Mouse (Mus musculus) T-helper 2 cell (primary cell): ENCODE results near the gene Arl16.

ENCODE experiments used
- in situ Hi-C: fragments of 300-600 bp; cut with MboI, MseI; formaldehyde crosslinking; loops from one replicate; pipeline ENCODE4 v1.15.1; 2025; ENCODE audit warnings: high pct_unique_total_duplicates

Arl16 gene

GRCm38 (mm10) chr11:120467051-120467735 lies at the start of gene Arl16:
Arl16 (minus strand) TSS chr11:120467607.
- in situ Hi-C loops: no loop called here

DNA sequence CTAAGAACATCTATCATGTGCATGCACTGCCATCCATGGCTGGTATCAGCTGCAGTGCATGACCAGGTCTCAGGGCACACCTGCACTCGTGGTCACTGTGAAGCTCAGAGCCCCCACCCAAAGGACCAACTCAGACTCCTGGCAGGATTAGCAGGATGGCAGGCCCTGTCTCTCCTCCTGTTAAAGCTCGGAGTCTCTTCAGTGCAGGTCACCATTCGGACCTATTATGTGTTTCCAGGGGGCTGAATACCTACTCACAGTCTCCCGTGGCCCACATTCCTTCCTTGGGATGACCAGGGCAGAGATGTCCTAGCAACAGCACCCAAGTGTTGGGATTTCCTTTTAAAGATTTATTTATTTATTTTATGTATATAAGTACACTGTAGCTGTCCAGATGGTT lies 49.7 kb upstream of the Arl16 start:
- in situ Hi-C loops: no loop called here

DNA sequence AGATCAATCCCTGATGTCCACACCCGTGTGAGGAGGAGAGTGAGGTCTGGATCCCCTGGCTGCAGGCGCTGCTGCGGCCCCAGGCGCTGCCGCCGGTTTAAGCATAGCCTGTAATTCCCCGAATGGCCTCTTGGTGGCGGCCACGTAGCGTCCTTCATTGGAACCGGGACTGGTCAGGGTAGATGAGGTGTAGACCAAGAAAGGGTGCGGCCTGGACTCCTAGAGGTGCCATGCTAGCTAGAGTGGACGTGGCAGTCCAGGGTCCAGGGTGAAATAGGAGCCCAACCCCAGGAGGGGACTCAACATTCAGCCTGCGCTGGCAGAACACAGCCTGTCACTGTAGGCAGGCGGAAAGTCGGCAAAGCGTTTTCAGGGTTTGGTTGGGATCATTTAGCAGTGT lies 48.2 kb upstream of the Arl16 start:
- in situ Hi-C loops: no loop called here

- in situ Hi-C loops: loop anchor here (5.0 kb wide), 1 partner anchor 48 kb away; no protein-coding TSS in a partner anchor
Observed at GRCm38 (mm10) chr11:120514262-120514661, 46.9 kb upstream of the Arl16 start.

- in situ Hi-C loops: loop anchor here (5.0 kb wide), 1 partner anchor 49 kb away; no protein-coding TSS in a partner anchor
Observed at GRCm38 (mm10) chr11:120512790-120513453, 45.5 kb upstream of the Arl16 start.

- in situ Hi-C loops: loop anchor here (5.0 kb wide), 1 partner anchor 52 kb away; no protein-coding TSS in a partner anchor
Observed at GRCm38 (mm10) chr11:120510375-120511030, 43.1 kb upstream of the Arl16 start.

GRCm38 (mm10) chr11:120509940-120510339 lies 42.5 kb upstream of the Arl16 start:
- in situ Hi-C loops: loop anchor here (5.0 kb wide), 1 partner anchor 52 kb away; no protein-coding TSS in a partner anchor

GRCm38 (mm10) chr11:120508290-120508870 lies 41.0 kb upstream of the Arl16 start:
- in situ Hi-C loops: no loop called here

- in situ Hi-C loops: no loop called here
Observed at GRCm38 (mm10) chr11:120507611-120508289, 40.3 kb upstream of the Arl16 start.

- in situ Hi-C loops: no loop called here
Observed at GRCm38 (mm10) chr11:120506899-120507298, 39.5 kb upstream of the Arl16 start.

DNA sequence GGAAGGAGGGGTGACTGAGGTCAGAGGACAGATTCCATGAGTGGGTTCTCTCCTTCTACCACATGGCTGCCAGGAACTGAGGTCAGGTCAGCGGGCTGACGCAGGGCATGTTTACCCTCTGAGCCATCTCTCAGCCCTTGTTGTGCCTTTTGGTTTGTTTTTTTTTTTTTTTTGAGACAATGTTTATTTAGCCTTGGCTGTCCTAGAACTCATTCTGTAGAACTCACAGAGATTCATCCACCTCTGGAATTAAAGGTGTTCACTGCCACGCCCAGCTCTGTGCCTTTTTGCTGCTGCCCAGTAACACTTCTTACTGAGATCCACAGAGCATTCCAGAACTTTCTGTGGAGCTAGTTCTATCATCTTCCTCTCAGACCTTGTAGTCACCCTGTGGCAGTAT lies 38.3 kb upstream of the Arl16 start:
- in situ Hi-C loops: no loop called here

GRCm38 (mm10) chr11:120501701-120502100 lies 34.3 kb upstream of the Arl16 start:
- in situ Hi-C loops: no loop called here

- in situ Hi-C loops: no loop called here
Observed at GRCm38 (mm10) chr11:120501018-120501417, 33.6 kb upstream of the Arl16 start.

GRCm38 (mm10) chr11:120500357-120500756 lies 33.0 kb upstream of the Arl16 start:
- in situ Hi-C loops: no loop called here

- in situ Hi-C loops: no loop called here
Observed at GRCm38 (mm10) chr11:120499894-120500293, 32.5 kb upstream of the Arl16 start.

DNA sequence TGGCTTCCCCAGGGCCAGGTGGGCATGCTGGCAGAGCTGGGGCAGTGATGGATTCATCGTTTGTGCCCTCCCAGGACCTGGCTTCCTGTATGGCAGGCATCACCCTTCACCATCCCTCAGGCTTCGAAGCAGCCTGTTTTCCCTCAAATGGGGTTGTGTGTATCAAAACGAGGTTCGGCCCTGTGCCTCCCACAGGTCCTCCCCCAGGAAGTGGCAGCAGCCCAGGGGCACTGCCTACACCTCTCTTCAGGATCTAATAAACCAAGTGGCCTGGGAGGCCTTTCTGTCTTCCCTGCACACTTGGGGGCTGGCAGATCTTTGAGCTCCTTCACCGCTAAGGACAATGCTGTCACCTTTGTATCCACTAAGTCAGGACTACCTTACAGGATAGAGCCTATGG lies 31.5 kb upstream of the Arl16 start:
- in situ Hi-C loops: no loop called here

DNA sequence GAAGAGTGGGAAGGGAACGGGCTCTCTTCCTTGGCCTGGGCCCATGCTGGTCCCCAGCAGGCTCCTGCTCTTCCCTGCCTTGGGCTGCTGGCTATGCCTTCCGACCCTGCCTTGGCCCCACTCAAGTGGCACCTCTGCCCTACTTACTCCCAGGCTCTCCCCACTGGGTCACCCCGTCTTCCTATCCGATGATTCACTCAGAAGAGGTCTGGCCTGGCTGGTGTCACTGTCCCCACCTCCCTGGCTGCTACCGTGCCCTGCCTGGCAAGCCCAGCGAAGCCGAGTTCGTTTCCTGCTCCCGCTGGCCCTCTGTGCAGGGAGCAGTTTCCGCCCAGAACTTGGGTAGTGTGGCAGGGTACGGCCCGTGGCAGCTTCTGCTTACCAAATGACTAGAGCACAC lies 30.8 kb upstream of the Arl16 start:
- in situ Hi-C loops: no loop called here

GRCm38 (mm10) chr11:120497436-120497835 lies 30.0 kb upstream of the Arl16 start:
- in situ Hi-C loops: no loop called here

DNA sequence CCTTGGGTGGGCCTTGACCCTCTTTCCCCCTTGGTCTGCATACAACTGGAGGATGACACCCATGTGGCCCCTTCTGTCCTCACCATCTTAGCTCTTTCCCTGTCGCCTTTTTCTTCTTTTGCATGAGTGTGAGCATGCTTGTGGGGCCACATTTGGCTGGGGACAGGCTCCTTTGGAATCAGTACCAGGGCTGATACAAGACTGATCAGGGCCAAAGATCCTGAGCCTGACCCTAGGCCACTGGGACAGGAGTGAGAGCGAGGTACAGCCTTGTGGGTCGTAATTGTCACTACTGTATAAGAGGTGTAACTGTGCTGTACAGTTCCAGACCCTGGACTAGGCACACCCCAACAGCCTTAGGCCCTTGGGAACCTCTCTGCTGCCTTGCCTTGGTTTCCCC lies 26.5 kb upstream of the Arl16 start:
- in situ Hi-C loops: no loop called here

DNA sequence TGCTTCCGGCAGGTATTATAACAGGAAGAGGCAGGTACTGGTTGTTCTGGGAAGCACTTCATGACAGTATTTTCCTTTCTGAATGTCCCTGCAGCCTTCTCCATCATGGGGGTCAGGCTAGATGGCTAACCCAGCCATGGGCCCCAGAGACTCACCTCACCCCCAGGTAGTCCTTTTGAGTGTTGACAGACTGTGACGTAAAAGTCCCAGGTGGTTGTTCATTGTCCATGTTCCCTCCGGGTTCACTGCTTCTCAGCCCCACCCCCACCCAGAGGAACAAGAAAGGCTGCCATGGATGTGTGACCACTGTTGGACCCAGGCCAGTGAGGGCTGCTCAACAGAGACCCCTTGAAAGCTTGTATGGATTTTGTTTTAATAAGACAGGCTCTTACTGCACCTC lies 25.9 kb upstream of the Arl16 start:
- in situ Hi-C loops: no loop called here

GRCm38 (mm10) chr11:120492878-120493203 lies 25.4 kb upstream of the Arl16 start:
- in situ Hi-C loops: no loop called here
